Mouse (Mus musculus): Measurements from ENCODE around the gene Clock.

GRCm38 (mm10) chr5:76285699-76286098, 18.9 kb downstream of the Clock start:
- TF ChIP-seq CTCF (IDR thresholded peaks at IDR 0.05; ENCODE audit: low read depth), result no peak
- no peak for TF ChIP-seq EP300 (IDR thresholded peaks at IDR 0.05; ENCODE audit: low read depth)

Measured in liver, embryonic 14.5 days (tissue).